Mouse (Mus musculus): Measurements from ENCODE around the gene Taldo1. TPM values are rescaled to one million over a fixed set of nuclear protein-coding genes. Genes with fewer than 3 reads are reported as not detected.
A peak's percentile ranks its signal among the peaks of the same experiment; 100 is the strongest.
"Not testable (repeated sequence)": the region's sequence is repeated elsewhere in the genome, so short reads cannot be mapped to it uniquely, and the experiment has no call there.

The Taldo1 gene
- polyA plus RNA-seq, 1 experiment, result 252 TPM

GRCm38 (mm10) chr7:141395348-141395747 lies 3.3 kb downstream of the Taldo1 start:
- H3K79me2 ChIP-seq (ENCODE audit: control insufficient read depth, insufficient read depth), result peaks cover 38% of the 10 kb centered on the region
- peaks cover 19% of the 10 kb centered on the region for H3K79me3 ChIP-seq (ENCODE audit: low read depth)
- no peaks in the 10 kb centered on the region for H3K27me3 ChIP-seq (ENCODE audit: control insufficient read depth, insufficient read depth, insufficient read length)
- no peak for TF ChIP-seq CTCF (IDR thresholded peaks at IDR 0.05; ENCODE audit: control insufficient read depth, insufficient read depth, insufficient read length)
- TF ChIP-seq USF1 (IDR thresholded peaks at IDR 0.05; ENCODE audit: low read depth), result no peak
- no peak for TF ChIP-seq MYOG (IDR thresholded peaks at IDR 0.05; ENCODE audit: control insufficient read depth, extremely low read depth, insufficient read length)
- TF ChIP-seq FOSL1 (IDR thresholded peaks at IDR 0.05; ENCODE audit: insufficient read depth, low read length, poor library complexity, severe bottlenecking), result no peak
- no peak for TF ChIP-seq MYOD1 (IDR thresholded peaks at IDR 0.05; ENCODE audit: control insufficient read depth, insufficient read length, low read depth)
- no peak for TF ChIP-seq CEBPB (IDR thresholded peaks at IDR 0.05; ENCODE audit: low read depth)
- TF ChIP-seq MAX (IDR thresholded peaks at IDR 0.05), result no peak
- H3ac ChIP-seq (ENCODE audit: control insufficient read depth, insufficient read length, low read depth), result no peak overlapping the region
- no peak overlapping the region for H3K4me3 ChIP-seq (ENCODE audit: insufficient read depth, poor library complexity, severe bottlenecking)
- H3K36me3 ChIP-seq (ENCODE audit: control insufficient read depth, insufficient read depth), result peaks cover 20% of the 10 kb centered on the region

DNA sequence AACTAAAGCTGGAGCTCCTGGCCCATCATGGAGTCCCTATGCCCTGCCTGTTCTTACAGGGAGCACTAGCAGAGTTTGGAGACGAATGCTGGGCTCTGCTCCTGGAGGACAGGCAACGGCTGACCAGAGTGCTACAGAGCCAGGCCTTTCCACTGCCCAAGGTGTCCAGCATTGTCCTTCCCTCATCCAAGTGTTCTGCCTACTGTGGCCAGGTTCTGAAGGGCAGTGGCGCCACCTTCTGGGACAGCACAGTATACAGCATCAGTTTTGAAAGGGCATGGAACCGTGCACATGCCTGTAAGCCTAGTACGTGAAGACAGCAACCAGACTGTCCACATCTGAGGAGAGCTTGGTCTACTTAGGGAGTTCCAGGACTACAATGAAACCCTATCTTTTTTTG lies 11.3 kb downstream of the Taldo1 start:
- TF ChIP-seq CTCF (IDR thresholded peaks at IDR 0.05; ENCODE audit: control insufficient read depth, insufficient read depth, insufficient read length) (peak; percentile 89), MAX (IDR thresholded peaks at IDR 0.05) (no peak), MYOG (IDR thresholded peaks at IDR 0.05; ENCODE audit: control insufficient read depth, extremely low read depth, insufficient read length) (no peak)

GRCm38 (mm10) chr7:141405466-141405865 lies 13.5 kb downstream of the Taldo1 start:
- Histone ChIP-seq H3K27me3 (ENCODE audit: control insufficient read depth, insufficient read depth, insufficient read length) (no peaks in the 10 kb centered on the region), H3K4me3 (ENCODE audit: insufficient read depth, poor library complexity, severe bottlenecking) (no peak overlapping the region), H3ac (ENCODE audit: control insufficient read depth, insufficient read length, low read depth) (no peak overlapping the region), H3K79me2 (ENCODE audit: control insufficient read depth, insufficient read depth) (no peaks in the 10 kb centered on the region), H3K79me3 (ENCODE audit: low read depth) (no peaks in the 10 kb centered on the region), H3K36me3 (ENCODE audit: control insufficient read depth, insufficient read depth) (peaks cover 4% of the 10 kb centered on the region)
- no peak for TF ChIP-seq CTCF (IDR thresholded peaks at IDR 0.05; ENCODE audit: control insufficient read depth, insufficient read depth, insufficient read length)
- no peak for TF ChIP-seq FOSL1 (IDR thresholded peaks at IDR 0.05; ENCODE audit: insufficient read depth, low read length, poor library complexity, severe bottlenecking)
- no peak for TF ChIP-seq USF1 (IDR thresholded peaks at IDR 0.05; ENCODE audit: low read depth)
- no peak for TF ChIP-seq MYOG (IDR thresholded peaks at IDR 0.05; ENCODE audit: control insufficient read depth, extremely low read depth, insufficient read length)

More for the DNA sequence above, 11.3 kb downstream of the Taldo1 start:
- no peaks in the 10 kb centered on the region for H3K79me3 ChIP-seq (ENCODE audit: low read depth)
- H3ac ChIP-seq (ENCODE audit: control insufficient read depth, insufficient read length, low read depth), result no peak overlapping the region
- peaks cover 13% of the 10 kb centered on the region for H3K36me3 ChIP-seq (ENCODE audit: control insufficient read depth, insufficient read depth)
- no peaks in the 10 kb centered on the region for H3K27me3 ChIP-seq (ENCODE audit: control insufficient read depth, insufficient read depth, insufficient read length)
- no peak overlapping the region for H3K4me3 ChIP-seq (ENCODE audit: insufficient read depth, poor library complexity, severe bottlenecking)
- H3K79me2 ChIP-seq (ENCODE audit: control insufficient read depth, insufficient read depth), result no peaks in the 10 kb centered on the region

GRCm38 (mm10) chr7:141407670-141408069 lies 15.7 kb downstream of the Taldo1 start:
- H3ac ChIP-seq (ENCODE audit: control insufficient read depth, insufficient read length, low read depth); H3K27me3 ChIP-seq (ENCODE audit: control insufficient read depth, insufficient read depth, insufficient read length); H3K79me2 ChIP-seq (ENCODE audit: control insufficient read depth, insufficient read depth); H3K4me3 ChIP-seq (ENCODE audit: insufficient read depth, poor library complexity, severe bottlenecking); H3K36me3 ChIP-seq (ENCODE audit: control insufficient read depth, insufficient read depth); H3K79me3 ChIP-seq (ENCODE audit: low read depth): not testable (repeated sequence)

DNA sequence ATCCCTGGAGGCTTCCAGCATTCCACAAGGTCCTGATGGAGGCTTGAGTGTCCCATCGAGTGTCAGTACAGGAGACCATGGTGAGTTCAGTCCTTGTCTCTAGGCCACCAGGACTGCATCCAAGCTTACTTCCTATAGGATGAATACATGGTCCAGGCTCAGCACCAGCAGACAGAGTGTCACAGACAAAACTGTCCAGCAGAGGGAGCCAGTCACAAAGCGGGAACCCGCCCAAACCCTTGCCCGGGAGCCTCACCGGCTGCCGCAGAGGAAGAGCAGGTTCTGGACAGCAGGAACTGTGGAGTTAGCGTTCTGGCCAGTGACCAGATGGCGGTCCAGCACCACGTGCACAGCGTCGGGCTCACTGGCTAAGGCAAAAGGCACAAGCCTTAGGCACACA lies 16.8 kb downstream of the Taldo1 start:
- Histone ChIP-seq H3ac (ENCODE audit: control insufficient read depth, insufficient read length, low read depth) (peak overlapping the region; percentile 10), H3K79me2 (ENCODE audit: control insufficient read depth, insufficient read depth) (peaks cover 11% of the 10 kb centered on the region), H3K27me3 (ENCODE audit: control insufficient read depth, insufficient read depth, insufficient read length) (no peaks in the 10 kb centered on the region), H3K79me3 (ENCODE audit: low read depth) (no peaks in the 10 kb centered on the region), H3K36me3 (ENCODE audit: control insufficient read depth, insufficient read depth) (no peaks in the 10 kb centered on the region), H3K4me3 (ENCODE audit: insufficient read depth, poor library complexity, severe bottlenecking) (no peak overlapping the region)
- TF ChIP-seq CTCF (IDR thresholded peaks at IDR 0.05; ENCODE audit: control insufficient read depth, insufficient read depth, insufficient read length) (peak; percentile 55), MAX (IDR thresholded peaks at IDR 0.05) (no peak)

GRCm38 (mm10) chr7:141410631-141411030 lies 18.6 kb downstream of the Taldo1 start:
- Histone ChIP-seq H3K36me3 (ENCODE audit: control insufficient read depth, insufficient read depth) (no peaks in the 10 kb centered on the region), H3K27me3 (ENCODE audit: control insufficient read depth, insufficient read depth, insufficient read length) (no peaks in the 10 kb centered on the region), H3K4me3 (ENCODE audit: insufficient read depth, poor library complexity, severe bottlenecking) (no peak overlapping the region), H3K79me3 (ENCODE audit: low read depth) (no peaks in the 10 kb centered on the region), H3ac (ENCODE audit: control insufficient read depth, insufficient read length, low read depth) (no peak overlapping the region), H3K79me2 (ENCODE audit: control insufficient read depth, insufficient read depth) (peaks cover 11% of the 10 kb centered on the region)
- TF ChIP-seq MAX (IDR thresholded peaks at IDR 0.05) (no peak), MYOG (IDR thresholded peaks at IDR 0.05; ENCODE audit: control insufficient read depth, extremely low read depth, insufficient read length) (no peak), MYOD1 (IDR thresholded peaks at IDR 0.05; ENCODE audit: control insufficient read depth, insufficient read length, low read depth) (no peak), CTCF (IDR thresholded peaks at IDR 0.05; ENCODE audit: control insufficient read depth, insufficient read depth, insufficient read length) (no peak), CEBPB (IDR thresholded peaks at IDR 0.05; ENCODE audit: low read depth) (no peak), FOSL1 (IDR thresholded peaks at IDR 0.05; ENCODE audit: insufficient read depth, low read length, poor library complexity, severe bottlenecking) (no peak)
